Mouse (Mus musculus) layer of hippocampus, adult 11-12 months (tissue): ENCODE measurements around the gene Chpf.

ENCODE experiments used
- DNase-seq: peaks from one replicate; pipeline ENCODE4 v3.0.0; 2022; ENCODE audit warnings: low spot score

The Chpf gene

GRCm38 (mm10) chr1:75478916-75479634 is at the start of gene Chpf, which contains the start of gene Tmem198:
Chpf (minus strand) TSS chr1:75479307.
Tmem198 (plus strand) TSS chr1:75479532.
- peak; percentile 97 for DNase-seq

- DNase-seq = no peak
These were observed 45.6 kb upstream of the Chpf start for GRCm38 (mm10) chr1:75524679-75525078.

GRCm38 (mm10) chr1:75521321-75522031 is 42.4 kb upstream of the Chpf start, which contains the start of gene Stk11ip:
Stk11ip (plus strand) TSS chr1:75521529.
- DNase-seq = peak; percentile 94

- no peak for DNase-seq
These were observed 40.5 kb upstream of the Chpf start for GRCm38 (mm10) chr1:75519576-75519975.

- DNase-seq = no peak
These were observed 39.3 kb upstream of the Chpf start for GRCm38 (mm10) chr1:75518427-75518826.

- no peak for DNase-seq
These were observed 38.9 kb upstream of the Chpf start for GRCm38 (mm10) chr1:75517984-75518383.

- DNase-seq = no peak
These were observed 37.7 kb upstream of the Chpf start for GRCm38 (mm10) chr1:75516703-75517380.

GRCm38 (mm10) chr1:75512550-75512949 is 33.4 kb upstream of the Chpf start:
- no peak for DNase-seq

GRCm38 (mm10) chr1:75511437-75512210 is 32.5 kb upstream of the Chpf start:
- no peak for DNase-seq

GRCm38 (mm10) chr1:75510154-75510553 is 31.0 kb upstream of the Chpf start:
- DNase-seq = no peak

- DNase-seq = no peak
These were observed 30.5 kb upstream of the Chpf start for GRCm38 (mm10) chr1:75509586-75509985.

GRCm38 (mm10) chr1:75507006-75507405 is 27.9 kb upstream of the Chpf start, which contains the start of gene Inha:
Inha (plus strand) TSS chr1:75507077.
- no peak for DNase-seq

- DNase-seq = no peak
These were observed 27.1 kb upstream of the Chpf start, which contains the start of gene Obsl1 for GRCm38 (mm10) chr1:75505956-75506831. Obsl1 (minus strand) TSS chr1:75506452.

- peak; percentile 74 for DNase-seq
These were observed 26.2 kb upstream of the Chpf start for GRCm38 (mm10) chr1:75505159-75505955.

GRCm38 (mm10) chr1:75504256-75505045 is 25.3 kb upstream of the Chpf start:
- peak; percentile 59 for DNase-seq

GRCm38 (mm10) chr1:75503651-75503980 is 24.5 kb upstream of the Chpf start:
- no peak for DNase-seq

- no peak for DNase-seq
These were observed 24.0 kb upstream of the Chpf start for GRCm38 (mm10) chr1:75502945-75503650.

GRCm38 (mm10) chr1:75501905-75502304 is 22.8 kb upstream of the Chpf start:
- no peak for DNase-seq

GRCm38 (mm10) chr1:75499441-75499840 is 20.3 kb upstream of the Chpf start:
- DNase-seq = no peak
